Mouse (Mus musculus): Measurements from ENCODE around the gene Lgals12.

Lgals12 gene

DNA sequence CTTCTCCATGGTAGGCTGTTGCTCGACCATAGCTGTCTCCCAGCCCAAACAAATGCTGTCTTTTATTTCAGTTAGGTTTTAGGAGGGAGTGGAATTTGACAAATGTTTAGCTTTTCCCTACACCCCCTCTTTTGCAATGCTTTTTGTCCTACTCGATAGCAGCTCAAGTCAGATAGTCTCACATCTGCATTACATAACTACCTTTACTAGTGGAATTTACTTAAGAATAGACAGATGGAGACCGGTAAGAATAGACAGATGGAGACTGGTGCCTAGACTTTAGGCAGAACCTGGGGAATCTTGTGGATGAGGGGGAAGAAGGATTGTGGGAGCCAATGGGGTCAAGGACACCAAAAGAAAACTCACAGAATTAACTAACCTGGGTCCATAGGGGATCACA, 23.4 kb downstream of the Lgals12 start:
- no peak for DNase-seq (ENCODE audit: low spot score in 2 of 2)

DNA sequence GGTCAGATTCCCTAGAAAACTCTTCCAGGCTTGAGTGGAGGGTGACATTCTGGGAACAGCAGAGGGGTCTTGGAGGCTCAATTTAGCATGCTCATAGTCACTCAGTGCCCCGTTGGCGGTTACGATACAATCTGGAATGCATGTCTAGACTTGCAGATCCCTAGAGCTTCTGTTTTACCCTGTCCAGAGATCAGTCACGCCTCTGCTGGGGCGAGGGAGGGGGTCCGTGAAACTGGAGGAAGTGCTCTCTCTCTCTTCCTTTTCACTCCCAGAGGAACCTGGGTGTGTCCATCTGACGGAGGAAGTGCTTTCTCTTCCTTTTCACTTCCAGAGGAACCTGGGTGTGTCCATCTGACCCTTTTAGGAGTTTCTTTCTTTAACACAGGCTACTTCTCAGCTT, 23.9 kb downstream of the Lgals12 start:
- no peak for DNase-seq (ENCODE audit: low spot score in 2 of 2)

DNA sequence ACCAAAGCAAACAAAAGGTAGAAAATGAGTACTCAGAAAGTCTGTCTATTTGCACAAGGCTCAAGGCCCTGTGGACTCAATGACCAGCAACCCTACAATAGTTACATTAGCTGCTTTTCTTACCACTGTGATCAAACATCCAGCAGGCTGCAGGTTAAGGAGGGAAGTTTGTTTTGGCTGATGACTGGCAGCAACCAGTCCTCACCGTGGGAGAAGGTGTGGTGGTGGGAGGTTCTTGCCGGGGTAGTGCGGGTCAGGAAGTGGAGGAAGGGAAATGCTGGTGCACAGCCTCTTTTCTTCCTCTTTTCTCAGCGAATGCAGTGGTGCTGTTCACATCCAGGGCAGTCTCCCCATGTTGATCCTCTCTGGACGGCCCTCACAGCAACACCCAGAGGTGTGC, 26.0 kb downstream of the Lgals12 start:
- DNase-seq (ENCODE audit: low spot score in 2 of 2) = no peak

DNA sequence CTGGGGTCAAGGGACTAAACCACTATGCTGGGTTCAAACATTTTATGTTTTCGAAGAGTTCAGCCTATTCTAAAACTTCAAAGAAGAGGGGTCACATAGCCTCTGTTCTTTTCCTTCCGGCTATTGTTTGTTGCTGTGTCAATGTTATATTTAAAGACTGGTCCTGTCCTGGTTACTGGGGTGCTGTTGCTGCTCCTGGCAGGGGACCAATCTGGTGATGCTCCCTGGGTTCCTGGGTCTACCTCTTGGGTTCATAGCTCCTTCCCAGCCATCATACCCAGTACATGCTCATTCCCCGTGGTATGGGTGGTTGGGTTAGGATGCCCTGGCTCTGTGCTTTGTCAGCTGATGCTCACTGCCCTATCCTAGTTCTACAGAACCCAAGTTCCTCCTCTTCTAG, 29.3 kb downstream of the Lgals12 start:
- no peak for DNase-seq (ENCODE audit: low spot score in 2 of 2)

DNA sequence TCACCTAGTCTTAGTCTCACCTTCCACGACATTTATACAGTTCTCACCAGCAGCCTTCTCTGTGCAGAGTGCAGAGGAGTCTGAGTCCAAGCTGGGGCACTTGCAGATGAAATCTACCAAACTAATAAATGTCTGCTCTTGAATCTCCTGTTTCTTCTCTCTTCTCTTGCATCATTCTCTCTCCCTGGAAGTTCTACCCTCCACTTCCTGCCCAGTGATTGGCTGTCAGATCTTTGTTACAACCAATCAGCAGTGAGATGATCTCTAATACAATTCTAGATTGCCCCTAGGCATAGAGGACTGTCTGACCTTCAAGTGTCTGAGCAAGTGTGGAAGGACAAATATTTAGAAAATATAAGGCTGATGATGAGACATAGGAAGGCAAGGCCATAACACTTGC, 30.8 kb downstream of the Lgals12 start:
- DNase-seq (ENCODE audit: low spot score in 2 of 2) = no peak

DNA sequence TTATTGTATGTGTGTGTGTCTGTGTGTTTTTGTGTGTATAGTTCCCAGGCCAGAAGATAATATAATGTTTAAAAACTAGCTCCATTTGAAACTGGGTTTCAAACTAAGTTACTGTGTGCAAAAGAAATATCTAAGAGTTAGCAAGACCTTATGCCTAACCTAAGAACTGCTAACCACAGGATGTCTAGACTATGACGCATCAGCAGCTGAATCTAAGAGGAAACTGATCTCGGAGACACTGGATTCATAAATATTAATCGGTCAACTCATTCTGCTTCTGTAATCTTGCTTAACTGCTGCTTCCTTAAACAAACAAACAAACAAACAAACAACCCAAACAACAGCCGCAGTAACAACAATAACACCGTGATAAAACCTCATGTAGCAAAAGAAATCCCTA, 37.3 kb downstream of the Lgals12 start:
- no peak for DNase-seq (ENCODE audit: low spot score in 2 of 2)

DNA sequence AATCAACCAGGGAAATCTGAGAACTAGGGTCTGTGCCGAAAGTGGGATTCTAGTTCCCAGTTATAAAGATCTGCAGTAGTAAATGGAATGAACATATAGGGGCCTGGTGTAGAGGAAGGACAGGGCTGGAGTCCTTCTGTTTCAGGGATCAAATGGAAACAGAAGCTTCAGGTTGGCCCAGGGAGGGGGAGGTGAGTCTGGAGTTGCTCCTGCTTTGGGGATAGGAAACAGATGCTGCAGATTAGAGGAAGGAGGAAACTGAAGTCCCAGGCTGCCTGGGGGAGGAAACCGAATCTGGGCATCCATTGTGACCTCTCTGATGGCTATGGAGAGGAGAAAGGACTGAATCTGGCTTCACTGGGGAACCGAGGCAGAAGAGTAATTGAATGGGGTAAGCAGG, 38.6 kb downstream of the Lgals12 start:
- DNase-seq (ENCODE audit: low spot score in 2 of 2) = no peak

DNA sequence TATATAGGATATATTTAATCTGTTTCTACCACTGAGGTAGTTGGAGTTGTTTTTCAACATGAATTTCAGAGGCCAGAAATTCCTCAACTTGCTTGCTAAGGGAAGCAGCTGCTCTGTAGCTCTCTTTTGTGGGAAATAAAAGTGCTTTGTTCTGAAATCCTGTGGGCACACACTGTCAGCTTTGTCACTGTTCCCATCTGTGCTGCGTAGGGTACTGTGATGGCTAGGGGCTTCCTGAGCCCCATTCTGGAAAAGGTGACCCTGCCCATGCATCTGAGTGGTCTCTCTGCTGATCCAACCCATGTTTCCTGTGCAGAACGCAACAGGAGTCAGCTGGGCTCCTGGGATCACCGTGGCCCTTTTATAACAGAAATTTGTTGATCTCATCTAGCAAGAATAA, 40.2 kb downstream of the Lgals12 start:
- no peak for DNase-seq (ENCODE audit: low spot score in 2 of 2)

DNA sequence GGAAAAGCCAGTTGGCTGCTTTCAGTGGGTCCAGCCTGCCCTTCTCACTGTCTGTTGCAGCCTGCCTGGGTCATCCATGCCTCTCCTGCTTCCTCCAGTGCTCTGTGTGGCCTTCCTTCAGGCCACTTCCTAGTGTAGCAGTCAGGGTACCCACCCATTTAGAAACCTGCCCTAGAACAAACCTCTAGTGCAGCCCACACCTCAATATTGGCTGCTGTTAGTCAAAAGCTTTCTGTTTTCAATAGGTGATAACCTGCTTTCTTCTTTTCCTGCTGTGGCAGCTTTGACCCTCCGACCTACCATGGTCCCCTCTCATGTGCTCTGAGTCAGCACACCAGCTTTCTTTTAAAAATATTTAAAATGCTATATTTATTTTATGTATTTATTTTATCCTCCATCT, 42.5 kb downstream of the Lgals12 start:
- DNase-seq (ENCODE audit: low spot score in 2 of 2) = no peak

DNA sequence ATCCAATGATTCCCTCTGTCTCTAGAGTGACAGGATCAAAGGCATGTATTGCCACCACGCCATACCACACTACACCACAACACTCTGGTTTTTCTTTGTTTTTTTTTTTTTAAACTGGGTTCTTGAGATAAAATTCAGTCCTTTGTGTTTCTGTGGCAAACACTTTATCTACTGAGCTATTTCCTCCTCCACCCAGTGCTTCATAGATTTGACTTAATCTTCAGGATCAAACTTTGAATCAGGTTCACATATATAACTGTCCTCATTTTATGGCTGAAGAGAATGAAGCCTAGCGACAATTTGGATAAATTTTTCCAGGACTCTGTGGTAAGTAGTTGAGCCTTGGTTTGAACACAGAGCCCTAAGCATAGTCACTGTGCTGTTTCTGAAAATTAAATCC, 43.3 kb downstream of the Lgals12 start:
- DNase-seq (ENCODE audit: low spot score in 2 of 2) = no peak

DNA sequence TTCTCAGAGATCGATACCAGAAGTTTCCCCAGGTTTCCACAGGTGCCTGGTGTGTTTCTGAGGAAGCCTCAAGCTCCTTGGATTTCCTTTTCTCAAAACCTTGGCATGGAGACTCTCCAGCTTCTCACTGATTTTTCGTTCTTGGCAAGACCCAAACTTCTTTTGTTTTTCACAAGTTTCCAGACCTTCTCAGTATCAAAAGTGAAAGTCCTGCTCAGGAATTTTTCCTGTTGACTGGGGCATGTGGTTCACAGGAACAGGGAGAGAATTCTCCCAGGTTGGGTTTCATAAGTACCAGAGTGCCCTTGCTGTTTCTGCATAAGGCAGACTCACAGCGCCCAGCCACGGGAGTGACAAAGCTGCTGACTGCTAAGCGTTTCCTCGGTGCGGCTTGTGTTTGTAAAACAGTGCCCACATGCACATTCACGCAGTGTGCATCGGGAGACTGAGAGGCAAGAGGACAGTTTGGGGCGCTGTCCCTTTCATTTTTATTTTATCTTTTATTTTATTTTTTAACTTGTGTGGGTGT, 44.3 kb downstream of the Lgals12 start:
- no peak for DNase-seq (ENCODE audit: low spot score in 2 of 2)

DNA sequence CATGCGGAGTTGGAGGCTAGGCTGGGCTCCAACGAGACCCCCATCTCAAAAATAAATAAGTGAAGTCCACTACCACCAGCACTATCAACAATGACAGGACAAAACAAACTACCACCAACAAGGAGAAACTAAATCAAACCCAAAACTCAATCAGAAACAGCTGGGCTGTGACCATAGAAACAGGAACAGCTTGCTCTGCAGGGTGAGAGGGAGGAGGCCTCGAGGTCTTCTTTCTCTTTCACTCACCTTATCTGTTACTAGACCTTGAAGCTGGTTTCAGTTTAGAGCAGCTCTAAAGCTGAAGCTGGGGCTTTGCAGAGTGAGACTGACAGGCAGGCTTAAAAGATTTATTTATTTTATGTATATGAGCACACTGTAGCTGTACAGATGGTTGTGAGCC, 45.5 kb downstream of the Lgals12 start:
- DNase-seq (ENCODE audit: low spot score in 2 of 2) = peak in 1 of 2 experiments; percentile 18

DNA sequence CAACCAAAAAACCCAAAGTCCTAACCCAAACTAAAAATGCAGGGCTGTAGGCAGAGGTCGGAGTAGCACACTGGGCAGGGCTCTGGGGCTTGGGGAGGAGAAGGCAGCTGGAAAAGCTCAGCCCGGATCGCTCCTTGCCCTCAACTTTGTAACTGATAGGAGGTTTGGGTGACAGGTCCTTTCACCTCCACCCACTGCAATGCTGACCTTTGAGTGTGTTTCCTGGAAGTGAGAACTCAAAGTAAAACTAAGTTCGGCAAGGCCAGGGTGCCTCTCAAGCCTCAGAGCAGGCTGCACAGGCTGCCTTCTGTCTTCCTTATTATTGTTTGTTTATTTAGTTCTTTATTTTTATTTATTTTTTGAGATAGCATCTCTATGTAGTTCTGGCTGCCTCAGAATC, 47.0 kb downstream of the Lgals12 start:
- DNase-seq (ENCODE audit: low spot score in 2 of 2) = no peak

DNA sequence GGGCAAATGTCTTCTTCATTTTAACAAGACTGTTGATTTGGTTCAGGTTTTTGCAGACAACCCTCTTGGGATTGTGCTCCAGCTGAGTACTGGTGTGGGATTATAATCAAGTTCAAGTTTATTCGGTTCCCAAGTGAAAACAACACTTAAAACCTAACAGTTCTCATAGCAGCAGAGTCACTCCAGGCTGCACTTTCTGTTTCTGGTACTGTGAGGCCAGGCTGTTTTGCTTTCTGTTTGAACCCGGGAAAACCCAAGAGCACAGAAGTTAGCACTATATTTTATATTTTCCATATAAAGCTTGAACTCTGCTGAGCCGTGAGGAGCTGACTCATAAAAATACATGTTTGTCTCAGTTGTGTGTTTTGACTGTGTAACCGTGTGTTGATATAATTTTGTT, 48.3 kb downstream of the Lgals12 start:
- DNase-seq (ENCODE audit: low spot score in 2 of 2) = peak; percentile 10 to 13

DNA sequence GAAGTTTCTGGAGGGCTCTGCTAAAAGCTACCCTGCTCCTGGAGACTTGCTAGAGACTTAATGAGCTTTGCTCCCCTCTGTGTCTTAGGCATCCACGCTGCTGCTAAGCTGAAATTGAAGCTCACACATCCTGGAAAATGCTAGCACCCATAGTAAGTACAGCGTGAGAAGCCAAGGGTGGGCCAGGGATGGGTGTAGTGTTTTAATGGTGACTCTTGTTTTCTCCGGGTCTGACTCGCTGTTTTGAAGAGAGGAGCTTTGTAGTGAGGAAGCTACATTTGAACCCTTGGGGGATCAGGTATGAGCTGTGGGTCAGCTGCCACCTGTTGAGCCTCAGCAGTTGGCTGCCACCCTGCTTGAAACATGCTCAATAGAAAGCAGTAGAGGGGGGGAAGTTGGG, 49.1 kb downstream of the Lgals12 start:
- peak; percentile 7 to 9 for DNase-seq (ENCODE audit: low spot score in 2 of 2)

DNA sequence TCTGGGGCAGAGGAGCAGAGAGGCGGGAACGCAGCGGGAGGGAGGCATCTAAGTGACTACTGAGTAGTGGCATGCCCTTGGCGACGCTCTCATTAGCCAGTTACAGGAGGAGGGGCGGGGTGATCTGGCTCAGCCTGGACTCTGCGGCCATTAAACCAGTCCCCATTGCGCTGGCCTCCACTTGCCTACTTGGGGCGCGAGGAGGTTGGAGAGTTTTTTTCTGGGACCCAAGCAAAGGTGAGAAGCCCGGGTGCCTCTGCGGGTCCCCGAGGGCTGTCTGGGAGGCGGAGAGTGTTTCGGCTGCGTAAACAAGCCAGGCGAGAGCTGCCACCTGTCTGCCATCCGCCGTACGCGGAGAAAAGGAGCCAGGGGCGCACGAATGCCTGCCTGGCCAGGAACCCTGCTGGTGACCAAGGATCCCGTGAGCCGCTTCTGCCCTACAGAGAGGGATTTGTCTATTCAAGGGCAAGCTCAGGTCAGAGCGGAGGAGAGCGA, 49.6 kb downstream of the Lgals12 start, which contains the start of gene Pla2g16:
Gene Pla2g16 (plus strand): TSS at position 132 of the 495 bp plus-strand sequence.
- DNase-seq (ENCODE audit: low spot score in 2 of 2) = peak; percentile 64 to 76

DNA sequence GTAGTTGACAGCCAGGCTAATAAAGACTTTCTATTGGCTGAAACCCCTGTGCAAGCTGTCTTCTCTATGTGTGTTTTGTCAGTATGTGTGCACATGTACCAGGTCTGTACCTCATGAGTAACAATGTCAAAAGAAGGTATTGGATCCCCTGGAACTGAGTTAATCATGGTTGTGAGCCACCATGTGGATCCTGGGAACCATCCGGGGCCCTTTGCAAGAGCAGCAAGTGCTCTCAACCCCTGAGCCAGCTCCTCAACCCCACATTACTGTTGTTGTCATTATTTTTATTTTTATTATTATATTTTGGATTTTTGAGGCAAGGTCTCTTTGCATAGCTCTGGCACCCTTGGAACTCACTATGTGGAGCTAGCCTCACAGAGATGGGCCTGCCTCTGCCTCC, 50.4 kb downstream of the Lgals12 start:
- DNase-seq (ENCODE audit: low spot score in 2 of 2) = no peak

DNA sequence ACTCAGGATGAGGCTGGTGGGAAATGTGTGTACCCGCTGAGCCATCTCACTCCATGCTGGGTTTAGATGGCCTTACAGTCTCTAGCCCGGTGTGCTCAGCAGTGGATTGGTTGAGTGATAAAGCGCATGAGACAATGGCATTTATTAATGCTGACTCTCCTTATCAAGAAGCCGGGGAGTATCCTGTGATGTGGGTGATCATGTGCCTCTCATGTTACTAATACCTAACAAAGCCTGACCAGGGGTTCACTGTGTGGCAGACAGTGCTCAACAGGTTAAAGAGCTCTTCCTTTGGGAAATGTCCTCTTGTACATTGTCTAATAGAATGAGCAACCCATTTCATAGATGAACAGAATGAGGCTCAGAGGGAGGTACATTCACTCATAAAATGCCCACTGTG, 52.1 kb downstream of the Lgals12 start:
- no peak for DNase-seq (ENCODE audit: low spot score in 2 of 2)

DNA sequence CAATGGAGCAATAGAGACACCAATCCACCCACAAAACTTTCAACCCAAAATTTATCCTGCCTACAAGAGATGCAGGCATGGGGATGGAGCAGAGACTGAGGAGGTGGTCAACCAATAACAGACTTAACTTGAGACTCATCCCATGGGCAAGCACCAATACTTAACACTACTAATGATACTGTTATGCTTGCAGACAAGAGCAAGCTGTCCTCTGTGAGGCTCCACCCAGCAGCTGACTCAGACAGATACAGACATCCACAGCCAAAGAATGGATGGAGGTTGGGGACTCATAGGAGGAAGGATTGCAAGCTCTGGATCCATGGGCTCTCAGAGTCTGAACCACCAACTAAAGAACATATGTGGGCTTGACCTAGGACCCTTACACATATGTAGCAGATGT, 53.6 kb downstream of the Lgals12 start:
- peak in 1 of 2 experiments; percentile 33 for DNase-seq (ENCODE audit: low spot score in 2 of 2)

DNA sequence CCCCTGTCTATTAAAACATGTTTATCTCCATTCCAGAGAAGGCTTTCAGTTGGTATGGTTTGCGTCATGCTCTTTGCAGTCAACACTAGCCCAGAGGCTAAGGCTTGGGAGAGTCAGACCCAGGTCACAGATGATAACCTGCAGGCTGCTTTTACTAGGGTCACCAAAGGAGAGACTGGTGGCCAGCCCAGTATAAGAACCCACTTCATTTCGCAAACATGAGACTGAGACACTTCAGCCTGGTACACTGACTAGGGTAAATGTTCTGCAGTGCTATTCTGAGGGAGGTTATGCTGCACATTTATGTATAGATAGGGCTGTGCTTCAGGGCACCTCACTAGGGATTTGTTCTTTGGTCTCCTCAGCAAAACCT, 54.7 kb downstream of the Lgals12 start:
- no peak for DNase-seq (ENCODE audit: low spot score in 2 of 2)

DNA sequence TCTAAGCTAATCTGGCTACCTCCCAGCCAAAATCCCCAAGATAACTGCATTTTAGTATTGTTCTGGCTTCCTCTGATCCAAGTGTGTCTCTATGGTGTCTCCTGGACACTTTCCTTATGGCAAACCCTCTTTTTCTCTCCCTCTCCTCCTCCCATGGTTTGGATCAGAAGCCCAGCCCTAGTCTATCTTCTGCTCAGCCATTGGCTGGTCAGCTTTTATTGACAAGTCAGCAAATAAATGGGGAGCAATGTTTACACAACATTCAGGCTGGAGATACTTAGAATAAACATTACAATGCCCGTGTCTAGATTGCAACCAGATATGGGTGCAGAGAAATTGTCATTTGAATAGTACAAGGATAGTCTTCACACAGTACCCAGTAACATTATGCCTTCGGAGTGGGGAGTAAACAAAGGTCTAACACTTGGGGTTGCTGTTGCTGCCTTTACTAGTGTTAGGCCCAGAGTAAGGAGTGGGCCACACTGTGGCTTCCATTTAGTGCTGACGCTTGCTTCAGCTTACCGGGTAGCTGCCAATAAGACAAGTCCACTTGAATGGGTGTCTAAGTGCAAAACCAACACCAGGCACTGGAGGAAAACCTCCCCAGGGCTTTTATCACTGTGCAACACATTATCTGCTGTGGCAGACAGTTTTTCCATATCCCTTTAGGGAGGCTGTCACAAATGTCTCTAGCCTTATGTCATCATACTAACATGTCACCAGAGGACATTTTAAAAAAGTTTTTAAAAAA, 55.3 kb downstream of the Lgals12 start:
- DNase-seq (ENCODE audit: low spot score in 2 of 2) = peak; percentile 28 to 46

DNA sequence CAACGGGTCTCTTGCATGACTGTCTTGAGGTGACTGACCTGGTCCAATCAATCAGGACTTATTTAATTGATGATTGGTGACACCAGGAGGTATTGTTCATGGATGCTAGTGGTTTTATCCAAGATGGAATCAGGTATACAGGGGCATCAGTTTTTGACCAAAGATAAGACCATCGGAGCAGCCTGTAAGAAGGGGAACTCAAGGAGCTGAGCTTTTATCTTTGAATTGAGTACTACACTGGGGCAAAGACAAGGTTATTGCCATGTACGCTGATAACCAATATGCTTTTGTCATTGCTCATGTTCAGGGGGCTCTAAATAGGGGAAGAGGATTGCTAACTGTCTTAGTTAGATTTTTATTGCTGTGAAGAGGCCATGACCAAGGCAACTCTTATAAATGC, 58.1 kb downstream of the Lgals12 start:
- no peak for DNase-seq (ENCODE audit: low spot score in 2 of 2)

Measured in spleen, postnatal 36 days (tissue).